Mouse (Mus musculus) CD4-positive, CD25-positive, alpha-beta regulatory T cell, adult 2 months (primary cell): ENCODE data around the gene Sult2a6.

ENCODE experiments used
- DNase-seq: peaks from one replicate; pipeline ENCODE4 v3.0.0-alpha.2; 2012; ENCODE audit warnings: low read depth, low spot score

Sult2a6 gene

DNA sequence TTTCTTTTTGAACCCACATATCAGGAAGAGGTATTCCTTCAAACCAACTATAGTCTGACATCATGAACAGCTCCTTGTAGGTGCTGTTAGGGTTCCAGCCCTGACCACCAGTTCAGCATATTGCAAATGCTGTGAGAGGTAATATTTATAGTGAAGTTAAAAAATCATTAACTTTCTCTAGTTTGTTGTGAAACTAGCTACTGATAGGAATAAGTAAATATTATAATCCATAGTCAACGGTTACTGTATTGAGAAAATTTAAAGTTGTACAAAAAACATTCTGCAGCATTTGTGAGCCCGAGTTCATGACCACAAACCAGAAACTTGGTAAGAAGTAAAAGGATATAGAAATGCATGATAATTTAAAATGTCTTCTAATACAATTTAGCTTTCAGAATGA lies at the start of gene Sult2a6:
Gene Sult2a6 (minus strand): TSS at position 101 of the 400 bp plus-strand sequence.
- DNase-seq, result no peak

GRCm38 (mm10) chr7:14215231-14215630 lies 39.4 kb downstream of the Sult2a6 start:
- no peak for DNase-seq

GRCm38 (mm10) chr7:14203417-14203816 lies 51.3 kb downstream of the Sult2a6 start:
- DNase-seq, result no peak

DNA sequence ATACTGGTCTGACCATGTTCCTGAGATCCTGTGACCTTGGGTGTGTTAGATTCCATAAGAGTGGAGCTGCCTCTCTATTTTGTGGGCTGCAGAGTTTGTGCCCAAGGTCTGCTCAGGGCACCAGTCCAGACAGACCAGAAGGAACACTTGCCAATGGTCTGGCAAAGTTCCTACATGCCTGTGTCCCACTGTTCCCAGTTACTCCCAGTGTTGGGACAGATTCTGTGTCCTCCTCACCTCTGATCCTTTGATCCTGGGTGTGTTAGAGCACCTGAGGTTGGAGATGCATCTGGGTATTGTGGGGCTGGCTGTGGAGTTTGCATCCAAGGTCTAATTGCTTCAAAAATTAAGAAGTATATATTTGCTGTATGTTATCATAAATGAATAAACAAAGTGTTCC lies 52.2 kb downstream of the Sult2a6 start:
- no peak for DNase-seq
